Mouse (Mus musculus) 416B (cell line): ENCODE results near the gene Ipmk.

Source experiments
- DNase-seq: peaks from one replicate; pipeline ENCODE4 v3.0.0; 2011; ENCODE audit warnings: low read depth

Ipmk gene

GRCm38 (mm10) chr10:71340195-71340594 lies 7.4 kb upstream of the Ipmk start:
- DNase-seq: no peak

- DNase-seq: no peak
Observed at GRCm38 (mm10) chr10:71341290-71341689, 6.3 kb upstream of the Ipmk start.

GRCm38 (mm10) chr10:71342030-71342805 lies 5.3 kb upstream of the Ipmk start:
- DNase-seq: peak; percentile 62

- peak; percentile 55 for DNase-seq
Observed at GRCm38 (mm10) chr10:71343130-71343529, 4.4 kb upstream of the Ipmk start.

- DNase-seq: no peak
Observed at GRCm38 (mm10) chr10:71343567-71344265, 3.8 kb upstream of the Ipmk start.

GRCm38 (mm10) chr10:71344579-71345143 lies 2.9 kb upstream of the Ipmk start, which contains the start of gene Cisd1:
Cisd1 (minus strand) TSS chr10:71344954.
- DNase-seq: peak; percentile 92

- DNase-seq: no peak
Observed at GRCm38 (mm10) chr10:71346106-71346505, 1.5 kb upstream of the Ipmk start.

- peak; percentile 84 for DNase-seq
Observed at GRCm38 (mm10) chr10:71346722-71347508, 648 bp upstream of the Ipmk start.

GRCm38 (mm10) chr10:71347964-71348636 lies 537 bp downstream of the Ipmk start:
- peak; percentile 64 for DNase-seq

GRCm38 (mm10) chr10:71348637-71349280 lies 1.2 kb downstream of the Ipmk start:
- DNase-seq: no peak

- peak; percentile 77 for DNase-seq
Observed at GRCm38 (mm10) chr10:71349290-71349689, 1.7 kb downstream of the Ipmk start.

- no peak for DNase-seq
Observed at GRCm38 (mm10) chr10:71351301-71351700, 3.7 kb downstream of the Ipmk start.

- DNase-seq: no peak
Observed at GRCm38 (mm10) chr10:71353850-71354249, 6.3 kb downstream of the Ipmk start.

- DNase-seq: no peak
Observed at GRCm38 (mm10) chr10:71354947-71355346, 7.4 kb downstream of the Ipmk start.

GRCm38 (mm10) chr10:71361044-71361443 lies 13.5 kb downstream of the Ipmk start:
- no peak for DNase-seq

GRCm38 (mm10) chr10:71361836-71362562 lies 14.4 kb downstream of the Ipmk start:
- DNase-seq: peak; percentile 53

- no peak for DNase-seq
Observed at GRCm38 (mm10) chr10:71363440-71363839, 15.9 kb downstream of the Ipmk start.

- peak; percentile 69 for DNase-seq
Observed at GRCm38 (mm10) chr10:71363858-71364257, 16.3 kb downstream of the Ipmk start.

GRCm38 (mm10) chr10:71368128-71368940 lies 20.8 kb downstream of the Ipmk start:
- DNase-seq: no peak
